In genomic region chr8:30735740-30736139, GRCm38 (mm10) we compare ENCODE assay signal across 9 mouse cellular contexts.
"Had no signal": no experiment of that assay in that cellular context is flagged by ENCODE, and none has a peak within 500 bp of the region (broad histone marks: within the 10 kb centered on the region; RNA-seq: fewer than 3 reads in every experiment).

No protein-coding gene starts in this region.

- H3K9me3 ChIP-seq: limb, embryonic 13.5 days had no signal

- H3K4me1 ChIP-seq: limb, embryonic 13.5 days had no signal

- H3K36me3 ChIP-seq: limb, embryonic 13.5 days had no signal

- H3K9ac ChIP-seq: limb, embryonic 13.5 days; liver, embryonic 14.5 days had no signal

- H3K4me3 ChIP-seq: layer of hippocampus, adult 2 months; limb, embryonic 13.5 days had no signal

- H3K27me3 ChIP-seq: limb, embryonic 13.5 days had no signal

- H3K27ac ChIP-seq: layer of hippocampus, adult 2 months; limb, embryonic 13.5 days; liver, embryonic 14.5 days had no signal

- H3K4me2 ChIP-seq: limb, embryonic 13.5 days had no signal

- DNase-seq: kidney, adult 8-10 months; kidney, postnatal 4 days; lung, adult 18-20 months; midbrain, embryonic 14.5 days; right cerebral cortex, postnatal 14 days; thymus, postnatal 4 days had no signal
